Mouse (Mus musculus): ENCODE data around the gene Ccdc158.

Ccdc158 gene

GRCm38 (mm10) chr5:92674859-92675573 lies at the start of gene Ccdc158:
Ccdc158 (minus strand) TSS chr5:92675271.
- DNase-seq, result peak; percentile 62

- DNase-seq, result no peak
Observed at GRCm38 (mm10) chr5:92721610-92722009, 46.5 kb upstream of the Ccdc158 start.

GRCm38 (mm10) chr5:92718856-92719255 lies 43.8 kb upstream of the Ccdc158 start:
- no peak for DNase-seq

GRCm38 (mm10) chr5:92717666-92718360 lies 42.7 kb upstream of the Ccdc158 start:
- no peak for DNase-seq

GRCm38 (mm10) chr5:92715890-92716289 lies 40.8 kb upstream of the Ccdc158 start:
- no peak for DNase-seq

- DNase-seq, result no peak
Observed at GRCm38 (mm10) chr5:92715319-92715718, 40.2 kb upstream of the Ccdc158 start.

GRCm38 (mm10) chr5:92714886-92715285 lies 39.8 kb upstream of the Ccdc158 start:
- DNase-seq, result no peak

- no peak for DNase-seq
Observed at GRCm38 (mm10) chr5:92712621-92713395, 37.7 kb upstream of the Ccdc158 start.

GRCm38 (mm10) chr5:92711666-92712290 lies 36.7 kb upstream of the Ccdc158 start:
- no peak for DNase-seq

GRCm38 (mm10) chr5:92710779-92711178 lies 35.7 kb upstream of the Ccdc158 start:
- no peak for DNase-seq

GRCm38 (mm10) chr5:92707921-92708491 lies 32.9 kb upstream of the Ccdc158 start:
- DNase-seq, result no peak

GRCm38 (mm10) chr5:92703671-92704070 lies 28.6 kb upstream of the Ccdc158 start:
- no peak for DNase-seq

GRCm38 (mm10) chr5:92701750-92702149 lies 26.7 kb upstream of the Ccdc158 start:
- no peak for DNase-seq

- no peak for DNase-seq
Observed at GRCm38 (mm10) chr5:92698837-92699529, 23.9 kb upstream of the Ccdc158 start.

- no peak for DNase-seq
Observed at GRCm38 (mm10) chr5:92698131-92698836, 23.2 kb upstream of the Ccdc158 start.

- DNase-seq, result no peak
Observed at GRCm38 (mm10) chr5:92694316-92694995, 19.4 kb upstream of the Ccdc158 start.

- no peak for DNase-seq
Observed at GRCm38 (mm10) chr5:92693744-92694143, 18.7 kb upstream of the Ccdc158 start.

GRCm38 (mm10) chr5:92692206-92693007 lies 17.3 kb upstream of the Ccdc158 start:
- no peak for DNase-seq

GRCm38 (mm10) chr5:92688569-92688968 lies 13.5 kb upstream of the Ccdc158 start:
- no peak for DNase-seq

- DNase-seq, result no peak
Observed at GRCm38 (mm10) chr5:92688124-92688523, 13.1 kb upstream of the Ccdc158 start.

Data from right cerebral cortex, adult 18-20 months (tissue).